Comparison of ENCODE assay signal across 8 mouse cellular contexts in genomic region chr3:37845313-37846023, GRCm38 (mm10).
DNase-seq lines count a peak whose midpoint lies in the region; ATAC-seq lines count a peak whose summit lies in the region.

No protein-coding gene starts in this region.

- no peak overlapping the region for H3K4me2 ChIP-seq in stomach, embryonic 15.5 days

- H3K36me3 ChIP-seq in stomach, embryonic 15.5 days = no peaks in the 10 kb centered on the region

- DNase-seq in cerebellum, adult 9-10 months = peak; percentile 23
- no peak for DNase-seq in cerebellum, adult 9-11 months
- DNase-seq in urinary bladder, postnatal 14 days (ENCODE audit: low spot score) = peak; percentile 33
- no peak for DNase-seq in urinary bladder, adult 2 months (ENCODE audit: low spot score)
- peak; percentile 61 to 64 for DNase-seq in heart, postnatal 36 days
- no peak for DNase-seq in thymus, adult 18-20 months
- no peak for DNase-seq in cerebellum, adult 8-10 months

- intact Hi-C loops in heart, postnatal 36 days (cut with DNase I) = loop anchor here (5.0 kb wide), 1 partner anchor 73 kb away; no protein-coding TSS in a partner anchor

- H3K4me1 ChIP-seq in stomach, embryonic 15.5 days = peaks cover 13% of the 10 kb centered on the region; the same call in 1 of the 2 replicates

- peak overlapping the region; percentile 40 for H3K27ac ChIP-seq in stomach, embryonic 15.5 days

- H3K9ac ChIP-seq in stomach, embryonic 15.5 days = no peak overlapping the region

- H3K27me3 ChIP-seq in stomach, embryonic 15.5 days (replicated peaks) = no peaks in the 10 kb centered on the region

- H3K4me3 ChIP-seq in stomach, embryonic 15.5 days (replicated peaks) = no peak overlapping the region

- no peaks in the 10 kb centered on the region for H3K9me3 ChIP-seq in stomach, embryonic 15.5 days

- no peak for ATAC-seq in stomach, embryonic 15.5 days (ENCODE audit: insufficient read depth, low FRiP score, low read depth)

- WGBS in stomach, embryonic 15.5 days = 74% methylated on average over 11 of the region's 11 CpGs

Comparison
In these comparisons a context has a peak if more than half of its experiments do, and no peak if none do; other contexts are left out.
1. DNase-seq: peak in cerebellum, adult 9-10 months (single experiment), urinary bladder, postnatal 14 days (single experiment) and heart, postnatal 36 days (2 of 2); none in cerebellum, adult 9-11 months (single experiment), urinary bladder, adult 2 months (single experiment), thymus, adult 18-20 months (0 of 2) and cerebellum, adult 8-10 months (single experiment).